Mouse (Mus musculus) ES-E14 (cell line): ENCODE measurements at regions not wholly inside any gene's neighbourhood (a gene's known extent, or its start where the extent isn't known, plus 50 kb on each side); places are given as distances from the start of the nearest gene placed in this dataset.

Source experiments
- DNase-seq: peaks from one replicate; pipeline ENCODE4 v3.0.0-alpha.2; 2013; ENCODE audit warnings: low read depth, low spot score
- H3K27ac ChIP-seq: 2 replicates; pipeline ENCODE4 v1.5.1; 2012; ENCODE audit warnings: low read depth, mild to moderate bottlenecking, low read length, moderate library complexity, mixed read lengths; ENCODE audit not compliant: poor library complexity, insufficient read depth, severe bottlenecking
- H3K36me3 ChIP-seq: 2 replicates; pipeline ENCODE4 v1.6.1; 2012; ENCODE audit warnings: mild to moderate bottlenecking, low read length, moderate library complexity, mixed read lengths; ENCODE audit not compliant: control insufficient read depth, poor library complexity, insufficient read depth, severe bottlenecking
- H3K4me1 ChIP-seq, 2 experiments: fragments of 150-350 bp in 1 of 2; sonication (generic) in 1 of 2; 2 replicates each; pipeline ENCODE4 v1.6.1; 2012; ENCODE audit warnings: low read length in 2 of 2, mild to moderate bottlenecking in 1 of 2, mixed read lengths in 1 of 2; ENCODE audit not compliant: control insufficient read depth in 2 of 2, insufficient read depth in 2 of 2, poor library complexity in 1 of 2
- H3K4me3 ChIP-seq, 2 experiments: fragments of 150-350 bp in 1 of 2; sonication (generic) in 1 of 2; 2 replicates each; pipeline ENCODE4 v1.5.1; 2012; ENCODE audit warnings: low read length in 2 of 2, low read depth in 1 of 2, mild to moderate bottlenecking in 1 of 2, mixed read lengths in 1 of 2; ENCODE audit not compliant: insufficient read depth in 1 of 2, poor library complexity in 1 of 2, severe bottlenecking in 1 of 2
- H3K9ac ChIP-seq: 2 replicates; pipeline ENCODE4 v1.6.1; 2012; ENCODE audit warnings: low read depth, mild to moderate bottlenecking, low read length, mixed read lengths; ENCODE audit not compliant: poor library complexity, insufficient read depth, severe bottlenecking
- H3K9me3 ChIP-seq: fragments of 150-350 bp; sonication (generic); 2 replicates; pipeline ENCODE4 v1.6.1; 2012; ENCODE audit warnings: low read depth, mild to moderate bottlenecking, low read length; ENCODE audit not compliant: control insufficient read depth, insufficient read depth
- CHD2 ChIP-seq: IDR thresholded peaks from 2 replicates; pipeline ENCODE4 v1.6.1; 2014; ENCODE audit warnings: mild to moderate bottlenecking, low read depth, low read length, inconsistent platforms
- HCFC1 ChIP-seq: IDR thresholded peaks from 2 replicates; pipeline ENCODE4 v1.6.1; 2012; ENCODE audit warnings: low read length, inconsistent platforms, borderline replicate concordance; ENCODE audit not compliant: insufficient read depth
- MAFK ChIP-seq: IDR thresholded peaks from 2 replicates; pipeline ENCODE4 v1.6.1; 2014; ENCODE audit warnings: mild to moderate bottlenecking, low read depth, low read length, inconsistent platforms; ENCODE audit not compliant: insufficient read depth
- ZC3H11A ChIP-seq: IDR thresholded peaks from 2 replicates; pipeline ENCODE4 v1.6.1; 2012; ENCODE audit warnings: low read depth, mild to moderate bottlenecking, inconsistent platforms, low read length, borderline replicate concordance
- ZNF384 ChIP-seq: IDR thresholded peaks from 2 replicates; pipeline ENCODE4 v1.6.1; 2012; ENCODE audit warnings: low read depth, low read length, inconsistent platforms
- in situ Hi-C, 2 experiments: fragments of 600-800 bp; cut with MboI; formaldehyde crosslinking; loops; one replicate each; pipeline ENCODE4 v1.15.1; 2025; ENCODE audit warnings: low sequenced_read_pairs in 2 of 2, inconsistent platforms in 1 of 2; ENCODE audit not compliant: unreplicated experiment in 2 of 2

- no peaks in the 10 kb centered on the region for H3K4me1 ChIP-seq
- no peak overlapping the region for H3K9ac ChIP-seq
- no peak overlapping the region for H3K4me3 ChIP-seq
- in situ Hi-C loops, result no loop called here
- DNase-seq, result no peak
- TF ChIP-seq MAFK, result no peak
- H3K36me3 ChIP-seq, result no peaks in the 10 kb centered on the region
- no peak overlapping the region for H3K27ac ChIP-seq
- no peaks in the 10 kb centered on the region for H3K9me3 ChIP-seq
These were observed 81.2 kb upstream of the Mms22l start for GRCm38 (mm10) chr4:24415048-24415447.

GRCm38 (mm10) chr4:24429092-24429928 is 66.9 kb upstream of the Mms22l start:
- no peak overlapping the region for H3K27ac ChIP-seq
- H3K9me3 ChIP-seq, result no peaks in the 10 kb centered on the region

GRCm38 (mm10) chr4:24429929-24430752 is 66.1 kb upstream of the Mms22l start:
- Histone ChIP-seq H3K36me3 (no peaks in the 10 kb centered on the region), H3K4me3 (no peak overlapping the region), H3K27ac (no peak overlapping the region), H3K4me1 (no peaks in the 10 kb centered on the region), H3K9me3 (no peaks in the 10 kb centered on the region), H3K9ac (no peak overlapping the region)
- no peak for DNase-seq
- in situ Hi-C loops, result no loop called here
- TF ChIP-seq MAFK, result no peak
- no peak for TF ChIP-seq ZNF384
- TF ChIP-seq ZC3H11A, result no peak
- no peak for TF ChIP-seq HCFC1
- no peak for TF ChIP-seq CHD2

More at GRCm38 (mm10) chr4:24429092-24429928, 66.9 kb upstream of the Mms22l start:
- in situ Hi-C loops, result no loop called here
- TF ChIP-seq HCFC1 (no peak), ZNF384 (no peak)
- no peaks in the 10 kb centered on the region for H3K36me3 ChIP-seq
- H3K9ac ChIP-seq, result no peak overlapping the region
- H3K4me1 ChIP-seq, result no peaks in the 10 kb centered on the region
- no peak overlapping the region for H3K4me3 ChIP-seq
- DNase-seq, result no peak

- H3K4me3 ChIP-seq, result no peak overlapping the region
- no peaks in the 10 kb centered on the region for H3K9me3 ChIP-seq
These were observed 65.5 kb upstream of the Mms22l start for GRCm38 (mm10) chr4:24430753-24431072.

More at GRCm38 (mm10) chr4:24430753-24431072, 65.5 kb upstream of the Mms22l start:
- in situ Hi-C loops, result no loop called here
- Histone ChIP-seq H3K4me1 (no peaks in the 10 kb centered on the region), H3K9ac (no peak overlapping the region), H3K27ac (no peak overlapping the region), H3K36me3 (no peaks in the 10 kb centered on the region)
- DNase-seq, result no peak
- TF ChIP-seq CHD2 (no peak), ZNF384 (no peak), ZC3H11A (no peak), MAFK (no peak)
